Mouse (Mus musculus) left cerebral cortex, postnatal 4 days (tissue): Measurements from ENCODE around the gene Gm21725. TPM values are rescaled to one million over a fixed set of nuclear protein-coding genes. Genes with fewer than 3 reads are reported as not detected.
"Not testable (repeated sequence)": the region's sequence is repeated elsewhere in the genome, so short reads cannot be mapped to it uniquely, and the experiment has no call there.

ENCODE experiments used
- DNase-seq: peaks from one replicate; pipeline ENCODE4 v3.0.0-alpha.2; 2022
- intact Hi-C: fragments of 180-260 bp; cut with DNase I; formaldehyde crosslinking; loops from one replicate; pipeline ENCODE4 v1.15.1; 2025
- total RNA-seq, 2 experiments: library from RNA; stranded (reverse); gene quantifications; 2 replicates each; pipeline ENCODE4 v1.2.3; 2021

The Gm21725 gene
- total RNA-seq, result not detected

- intact Hi-C loops, DNase-seq: not testable (repeated sequence)
These were observed at the start of gene Gm21725 for GRCm38 (mm10) chrY:13348963-13349362. TSS of gene Gm21725 (minus strand) at chrY:13349063.

Other genes starting within 250 kb of the Gm21725 start
- gene Gm21891, start 215.6 kb downstream of the Gm21725 start, total RNA-seq, result not detected
- gene Gm21425, start 187.1 kb downstream of the Gm21725 start, total RNA-seq, result not detected
- gene Gm21828, start 125.1 kb downstream of the Gm21725 start, total RNA-seq, result not detected
- not detected for gene Gm21440, start 96.7 kb downstream of the Gm21725 start, total RNA-seq
- gene Gm21454, start 96.6 kb downstream of the Gm21725 start, total RNA-seq, result not detected
- gene Gm21866, start 116.5 kb upstream of the Gm21725 start, total RNA-seq, result not detected
- gene Gm20773, start 145.0 kb upstream of the Gm21725 start, total RNA-seq, result not detected